Mouse (Mus musculus) forebrain, postnatal 0 days (tissue): ENCODE data around the gene S100a1. TPM values are rescaled to one million over a fixed set of nuclear protein-coding genes. Genes with fewer than 3 reads are reported as not detected.

ENCODE experiments used
- ATAC-seq: fragments of 200-750 bp; cut with Nextera tagmentation; 2 replicates; pipeline ENCODE4 v1.8.0; 2017; ENCODE audit warnings: mild to moderate bottlenecking, moderate library complexity
- DNase-seq: peaks from one replicate; pipeline ENCODE4 v3.0.0-alpha.2; 2015
- H3K27ac ChIP-seq: fragments of 300-500 bp; sonication (generic); 2 replicates; pipeline ENCODE4 v1.5.1; 2014; ENCODE audit warnings: low read depth, mild to moderate bottlenecking, antibody characterized with exemption, low read length, moderate library complexity, mixed read lengths
- H3K27me3 ChIP-seq: fragments of 300-500 bp; sonication (generic); 2 replicates; pipeline ENCODE4 v1.6.1; 2014; ENCODE audit warnings: mild to moderate bottlenecking, low read length, mixed read lengths; ENCODE audit not compliant: insufficient read depth
- H3K36me3 ChIP-seq: fragments of 300-500 bp; sonication (generic); 2 replicates; pipeline ENCODE4 v1.6.1; 2014; ENCODE audit warnings: mild to moderate bottlenecking, moderate library complexity; ENCODE audit not compliant: insufficient read depth
- H3K4me1 ChIP-seq: fragments of 300-500 bp; sonication (generic); 2 replicates; pipeline ENCODE4 v1.6.1; 2014; ENCODE audit warnings: antibody characterized with exemption; ENCODE audit not compliant: insufficient read depth
- H3K4me2 ChIP-seq: fragments of 300-500 bp; sonication (generic); 2 replicates; pipeline ENCODE4 v1.6.1; 2014; ENCODE audit warnings: low read depth, mild to moderate bottlenecking, moderate library complexity
- H3K4me3 ChIP-seq: fragments of 300-500 bp; sonication (generic); 2 replicates; pipeline ENCODE4 v1.5.1; 2014; ENCODE audit warnings: low read depth, low read length, mixed read lengths
- H3K9ac ChIP-seq: fragments of 300-500 bp; sonication (generic); 2 replicates; pipeline ENCODE4 v1.6.1; 2014; ENCODE audit warnings: mild to moderate bottlenecking
- H3K9me3 ChIP-seq: fragments of 300-500 bp; sonication (generic); 2 replicates; pipeline ENCODE4 v1.6.1; 2016; ENCODE audit warnings: low read length
- CTCF ChIP-seq: sonication (generic); IDR thresholded peaks from 2 replicates; pipeline ENCODE4 v1.5.1; 2016; ENCODE audit warnings: antibody characterized with exemption, control low read depth, low read depth
- WGBS: fragments of 180-500 bp; shearing (Covaris S2); extraction: QIAGEN DNeasy Blood & Tissue Kit; methylation state at CpG from one replicate; pipeline ENCODE4 v1.1.7; 2014; 5-methylcytosine and 5-hydroxymethylcytosine counted together
- polyA plus RNA-seq: library from polyadenylated mRNA; unstranded; fragments of >200 nt; fragmentation: Nextera tagmentation; extraction: Ambion mirVana; gene quantifications from 2 replicates; pipeline ENCODE4 v1.2.1, GENCODE M21; 2015
- total RNA-seq: library from RNA; depleted of rRNA; stranded (reverse); fragments of >200 nt; gene quantifications from 2 replicates; pipeline ENCODE4 v1.2.3, GENCODE M21; 2014

Gene S100a1
- total and polyA plus RNA-seq, 2 experiments from 2014 or later, result 16.1 to 47.0 TPM

DNA sequence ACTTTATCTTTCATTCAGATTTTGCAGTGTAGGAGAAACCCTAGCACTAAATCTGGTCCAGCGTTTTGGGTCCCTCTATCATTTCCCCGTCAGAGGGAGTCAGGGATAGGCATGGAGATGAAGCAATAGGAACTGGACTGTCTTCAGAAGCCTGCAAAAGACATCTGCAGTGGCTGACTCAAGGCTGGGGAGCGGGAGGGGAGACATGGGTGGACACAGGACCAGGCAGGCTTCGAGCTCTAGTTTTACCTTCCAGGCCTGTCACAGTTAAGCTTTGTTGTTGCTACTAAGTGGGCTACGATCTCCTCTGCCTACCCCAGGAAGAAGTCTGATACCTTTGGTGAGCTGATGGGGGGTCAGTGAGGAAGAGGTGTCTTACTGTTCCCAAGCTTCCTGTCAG is 1.9 kb downstream of the S100a1 start:
- TF ChIP-seq CTCF, result no peak
- Histone ChIP-seq H3K4me1 (peaks cover 18% of the 10 kb centered on the region), H3K9ac (no peak overlapping the region), H3K9me3 (no peaks in the 10 kb centered on the region), H3K27ac (no peak overlapping the region), H3K4me2 (no peak overlapping the region), H3K27me3 (peaks cover 18% of the 10 kb centered on the region; the same call in 1 of the 2 replicates), H3K36me3 (0 out of 2 replicates have a peak, but pooled peaks cover 5% of the 10 kb centered on the region), H3K4me3 (no peak overlapping the region)
- 95% methylated on average over 5 of the region's 5 CpGs for WGBS
- DNase-seq (no peak), ATAC-seq (no peak)

DNA sequence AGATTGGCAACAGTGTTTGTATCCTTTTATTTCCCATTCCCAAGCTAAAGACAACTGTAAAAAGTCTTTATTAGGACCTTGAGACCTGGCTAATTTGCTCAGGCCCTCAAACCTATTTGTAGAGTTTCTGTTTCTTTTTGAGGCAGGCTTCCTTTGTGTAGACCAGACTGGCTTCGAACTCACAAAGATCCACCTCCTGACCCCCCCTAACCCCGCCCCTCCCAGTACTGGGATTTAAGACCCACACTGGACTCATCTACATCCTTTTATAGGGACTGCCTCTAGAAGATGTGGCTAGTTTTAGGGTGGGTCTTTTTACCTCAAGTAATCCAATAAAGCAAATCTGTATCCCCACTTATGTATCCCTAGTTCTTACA is 4.5 kb downstream of the S100a1 start:
- Histone ChIP-seq H3K36me3 (peaks cover 25% of the 10 kb centered on the region; the same call in 1 of the 2 replicates), H3K9ac (no peak overlapping the region)
- ATAC-seq, result peak; percentile 1; the same call in 1 of the 2 replicates

DNA sequence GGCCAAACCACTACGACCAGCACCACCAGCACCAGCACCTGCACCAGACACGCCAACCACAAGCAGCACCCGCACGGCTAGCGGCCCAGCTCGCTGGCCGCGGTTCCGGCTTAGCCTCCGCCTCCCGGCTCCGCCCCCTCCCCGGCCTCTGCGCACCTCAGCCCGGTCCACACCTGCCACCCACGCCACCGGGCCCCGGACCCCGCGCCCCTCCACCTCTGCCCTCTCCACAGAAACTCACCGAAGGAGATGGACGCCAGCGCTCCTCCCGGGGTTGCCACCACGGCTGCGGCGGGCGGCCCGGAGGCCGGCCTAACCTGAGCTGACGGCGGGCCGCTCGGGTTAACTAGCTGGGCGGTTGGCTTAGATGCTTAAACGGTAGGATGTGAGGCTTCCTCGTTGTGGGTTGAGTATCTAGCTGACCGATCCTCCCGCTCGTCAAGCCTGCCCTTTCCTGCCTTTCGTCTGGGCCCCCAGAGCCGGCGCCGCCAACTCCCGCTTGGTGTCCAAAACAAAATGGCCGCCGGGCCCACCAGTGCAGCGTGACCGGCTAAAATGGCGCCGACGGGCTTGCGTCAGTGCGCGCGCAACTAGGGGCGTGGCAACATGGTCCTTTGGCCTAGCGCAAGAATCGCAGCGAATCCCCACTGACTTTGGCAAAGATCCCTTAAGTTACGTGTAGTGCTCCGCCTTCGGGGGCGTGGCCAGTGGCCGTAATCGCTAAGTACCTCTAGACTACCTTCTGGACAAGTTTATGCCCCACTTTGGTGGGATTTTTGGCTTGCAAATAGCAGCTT is 5.0 kb downstream of the S100a1 start, which contains the start of gene Chtop:
Chtop (minus strand) TSS at position 549 of the 797 bp plus-strand sequence.
- TF ChIP-seq CTCF, result no peak
- no peaks in the 10 kb centered on the region for H3K9me3 ChIP-seq
- ATAC-seq (peak; percentile 94), DNase-seq (peak; percentile 100)
- peak within 1 kb of the TSS; percentile 96 for H3K27ac ChIP-seq
- peak within 1 kb of the TSS; percentile 55 for H3K4me2 ChIP-seq
- H3K4me1 ChIP-seq, result peaks cover 9% of the 10 kb centered on the region
- H3K9ac ChIP-seq, result peak within 1 kb of the TSS; percentile 100
- peak within 1 kb of the TSS; percentile 97 for H3K4me3 ChIP-seq
- peaks cover 6% of the 10 kb centered on the region; the same call in 1 of the 2 replicates for H3K27me3 ChIP-seq
- H3K36me3 ChIP-seq, result peaks cover 27% of the 10 kb centered on the region; the same call in 1 of the 2 replicates
- WGBS, result 1% methylated on average over 64 of the region's 66 CpGs

More for the DNA sequence above, 4.5 kb downstream of the S100a1 start:
- H3K4me2 ChIP-seq, result peak overlapping the region; percentile 50
- peaks cover 12% of the 10 kb centered on the region for H3K4me1 ChIP-seq
- peaks cover 12% of the 10 kb centered on the region; the same call in 1 of the 2 replicates for H3K27me3 ChIP-seq
- 9% methylated on average over 2 of the region's 2 CpGs for WGBS
- no peak for DNase-seq
- H3K9me3 ChIP-seq, result no peaks in the 10 kb centered on the region
- peak overlapping the region; percentile 97 for H3K4me3 ChIP-seq
- H3K27ac ChIP-seq, result peak overlapping the region; percentile 22; the same call in 1 of the 2 replicates
- TF ChIP-seq CTCF, result no peak

DNA sequence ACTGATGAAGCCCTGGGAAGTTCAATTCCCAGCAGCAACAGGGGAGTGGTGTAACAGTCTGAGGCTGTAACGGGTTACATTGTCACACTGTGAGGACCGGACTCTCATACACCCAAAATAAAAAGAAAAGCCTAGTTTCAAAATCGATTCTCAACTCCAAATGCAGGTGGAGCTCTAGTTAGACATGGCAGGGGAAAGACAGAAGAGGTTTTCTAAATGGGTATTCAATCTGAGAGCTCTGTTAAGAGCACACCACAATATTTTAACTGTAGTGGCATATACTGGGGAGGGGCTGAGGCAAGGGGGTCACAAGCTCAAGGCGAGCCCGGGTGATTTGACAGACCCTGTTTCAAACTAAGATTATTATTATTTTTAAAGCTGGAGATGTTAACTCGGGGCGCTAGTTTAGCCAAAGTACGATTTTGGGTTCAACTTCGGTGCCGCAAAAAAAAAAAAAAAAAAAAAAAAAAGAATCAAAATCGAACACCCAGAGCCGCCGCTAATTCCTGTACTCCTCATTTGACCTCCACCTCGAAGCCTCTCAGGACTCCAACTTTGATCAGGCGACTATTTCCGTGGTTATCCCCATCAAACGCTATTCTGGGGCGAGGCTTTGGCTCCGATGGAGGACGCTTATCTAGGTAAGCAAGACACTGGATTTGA is 5.8 kb downstream of the S100a1 start:
- no peak for DNase-seq
- TF ChIP-seq CTCF, result no peak; the same call in 1 of the 2 replicates
- ATAC-seq, result no peak
- Histone ChIP-seq H3K36me3 (peaks cover 34% of the 10 kb centered on the region; the same call in 1 of the 2 replicates), H3K27ac (peak overlapping the region; percentile 96), H3K4me2 (peak overlapping the region; percentile 55), H3K4me3 (peak overlapping the region; percentile 97), H3K27me3 (no peaks in the 10 kb centered on the region), H3K4me1 (peaks cover 9% of the 10 kb centered on the region), H3K9ac (peak overlapping the region; percentile 100), H3K9me3 (no peaks in the 10 kb centered on the region)
- WGBS, result 1% methylated on average over 20 of the region's 20 CpGs

DNA sequence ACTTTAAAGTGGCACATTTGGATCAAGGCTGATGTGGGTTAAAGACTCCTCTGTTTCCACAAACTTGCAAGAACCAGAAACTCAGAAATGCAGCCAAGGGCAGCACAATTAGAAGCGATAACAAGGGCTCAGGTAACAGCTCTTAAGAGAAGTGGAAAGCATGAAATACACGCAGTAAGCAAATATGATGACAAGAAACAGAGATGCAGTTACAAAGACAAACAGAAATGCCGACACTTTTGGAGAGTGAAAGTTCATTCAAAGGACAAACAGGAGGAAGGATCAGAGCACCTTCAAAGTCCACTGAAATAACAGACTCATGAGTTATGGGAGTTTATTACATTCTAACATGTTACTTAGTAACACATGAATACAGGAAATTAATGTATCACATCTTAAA is 7.8 kb downstream of the S100a1 start:
- no peak overlapping the region for H3K4me3 ChIP-seq
- H3K36me3 ChIP-seq, result peaks cover 53% of the 10 kb centered on the region
- ATAC-seq, result no peak
- TF ChIP-seq CTCF, result no peak
- H3K4me2 ChIP-seq, result no peak overlapping the region
- H3K9me3 ChIP-seq, result no peaks in the 10 kb centered on the region
- no peaks in the 10 kb centered on the region for H3K27me3 ChIP-seq
- no peak overlapping the region for H3K9ac ChIP-seq
- no peak overlapping the region for H3K27ac ChIP-seq
- H3K4me1 ChIP-seq, result peaks cover 9% of the 10 kb centered on the region
- no peak for DNase-seq
- 93% methylated on average over 3 of the region's 3 CpGs for WGBS

DNA sequence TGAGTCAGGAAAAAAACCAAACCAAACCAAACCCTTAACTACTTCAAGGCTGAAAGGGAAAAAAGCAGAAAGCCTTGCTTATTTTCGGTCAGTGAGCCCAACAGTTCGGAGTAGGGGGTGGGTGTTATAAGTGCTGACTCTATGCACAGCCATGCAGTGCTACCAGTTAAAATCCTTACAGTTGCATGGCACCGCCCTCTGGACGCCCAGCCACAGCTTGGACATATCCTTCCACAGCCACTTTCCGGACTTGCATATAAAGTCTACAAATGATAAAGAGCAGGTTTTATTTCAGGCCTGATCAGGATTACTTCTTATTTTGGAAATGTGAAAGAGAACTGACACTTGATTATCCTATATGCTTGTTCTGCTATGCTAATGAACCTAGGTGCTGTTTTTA is 9.0 kb downstream of the S100a1 start:
- H3K27ac ChIP-seq, result no peak overlapping the region
- peaks cover 9% of the 10 kb centered on the region for H3K4me1 ChIP-seq
- H3K4me3 ChIP-seq, result no peak overlapping the region
- no peak overlapping the region for H3K9ac ChIP-seq
- no peaks in the 10 kb centered on the region for H3K9me3 ChIP-seq
- no peak overlapping the region for H3K4me2 ChIP-seq
- peaks cover 57% of the 10 kb centered on the region for H3K36me3 ChIP-seq
- ATAC-seq (no peak), DNase-seq (no peak)
- H3K27me3 ChIP-seq, result no peaks in the 10 kb centered on the region
- no peak for TF ChIP-seq CTCF
- 92% methylated on average over 5 of the region's 5 CpGs for WGBS

DNA sequence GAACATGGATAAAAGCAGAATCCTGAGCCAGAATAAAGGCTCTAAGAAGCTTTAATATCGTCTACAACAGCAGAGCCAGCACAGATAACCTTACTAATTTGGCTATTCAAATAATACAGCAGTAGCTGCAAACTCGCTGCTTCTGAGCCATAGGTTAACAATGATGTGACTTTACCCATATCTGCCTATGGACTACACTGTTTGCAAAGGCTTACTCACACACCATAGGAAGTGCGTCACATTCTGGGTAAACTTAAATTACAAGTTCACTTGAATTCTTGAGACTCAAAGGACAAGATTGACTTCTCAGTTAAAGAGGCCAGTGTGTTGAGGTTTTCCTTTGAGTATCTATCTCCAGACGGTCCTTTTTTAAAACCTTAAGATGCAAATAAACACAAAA is 10.7 kb downstream of the S100a1 start:
- TF ChIP-seq CTCF, result no peak
- ATAC-seq, result no peak
- WGBS, result 72% methylated on average over 4 of the region's 4 CpGs

More for the DNA sequence above, 10.7 kb downstream of the S100a1 start:
- DNase-seq, result no peak
- Histone ChIP-seq H3K4me3 (no peak overlapping the region), H3K27me3 (no peaks in the 10 kb centered on the region), H3K36me3 (peaks cover 74% of the 10 kb centered on the region), H3K9ac (no peak overlapping the region), H3K27ac (no peak overlapping the region), H3K4me2 (no peak overlapping the region), H3K4me1 (peaks cover 9% of the 10 kb centered on the region), H3K9me3 (no peaks in the 10 kb centered on the region)
